Mouse (Mus musculus): ENCODE results near the gene Hectd2. TPM values are rescaled to one million over a fixed set of nuclear protein-coding genes. Genes with fewer than 3 reads are reported as not detected.

Gene Hectd2
- 0.50 and 0.62 TPM in 2 replicates for polyA plus RNA-seq (2012; rRNA removed)

DNA sequence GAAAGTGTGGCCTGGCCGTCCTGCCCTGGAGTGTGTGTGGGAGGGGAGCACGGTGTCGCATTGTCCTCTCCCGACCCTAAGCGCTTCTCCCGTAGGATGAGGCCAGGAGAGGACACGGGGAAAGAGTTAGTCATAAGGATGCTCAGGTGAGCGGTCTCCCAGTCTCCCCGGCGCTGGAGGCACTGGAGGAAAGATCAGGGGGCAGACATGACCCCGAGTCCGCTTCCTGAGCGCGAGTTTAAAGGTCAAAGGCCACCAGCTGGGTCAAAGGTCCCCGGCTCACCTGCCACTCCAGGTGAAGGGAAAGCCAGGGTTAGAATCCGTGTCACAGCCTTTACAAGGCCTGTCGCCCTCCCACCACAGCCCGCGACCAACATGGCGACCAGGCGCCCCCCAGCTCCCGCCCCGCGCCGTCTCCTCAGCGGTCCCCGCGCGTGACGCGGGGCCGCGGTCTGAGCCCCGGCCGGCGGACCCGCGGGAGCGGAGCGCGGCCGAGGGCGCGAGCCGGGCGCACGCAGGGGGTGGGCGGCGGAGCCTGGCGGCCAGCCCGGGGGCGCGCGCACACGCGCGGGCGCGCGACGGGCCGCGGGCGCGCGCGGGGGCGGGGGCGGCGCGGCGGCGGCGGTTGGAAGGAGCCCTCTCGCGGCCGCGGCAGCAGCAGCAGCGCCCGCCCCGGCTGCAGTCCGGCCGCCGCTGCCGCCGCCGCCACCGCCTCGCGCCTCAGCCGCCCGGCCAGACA is at the start of gene Hectd2:
Gene Hectd2 (plus strand): TSS at position 594 of the 739 bp plus-strand sequence.

Other genes with a start within 250 kb of the Hectd2 start
- gene Pcgf5, start 206.3 kb upstream of the Hectd2 start, polyA plus RNA-seq (2012; rRNA removed) = 5.7 and 6.6 TPM in 2 replicates
- 3.1 TPM in 2 replicates for gene Ppp1r3c, start 182.0 kb downstream of the Hectd2 start, polyA plus RNA-seq (2012; rRNA removed)

All from colon, adult 2 months (tissue).